Mouse (Mus musculus) G1E (cell line): ENCODE data around the gene Iqcg. TPM values are rescaled to one million over a fixed set of nuclear protein-coding genes. Genes with fewer than 3 reads are reported as not detected.

ENCODE experiments used
- ATAC-seq: 2 replicates; pipeline ENCODE4 v1.8.0; 2016; ENCODE audit warnings: mild to moderate bottlenecking; ENCODE audit not compliant: insufficient number of reproducible peaks, poor library complexity, low FRiP score, severe bottlenecking; ENCODE audit errors: extremely low read depth
- DNase-seq: peaks from one replicate; pipeline ENCODE4 v3.0.0; 2012; ENCODE audit warnings: low spot score
- H3K27me3 ChIP-seq: 2 replicates; pipeline ENCODE4 v1.6.1; 2012; ENCODE audit warnings: mild to moderate bottlenecking, low read length, inconsistent platforms; ENCODE audit not compliant: insufficient read depth
- H3K36me3 ChIP-seq: replicated peaks from 2 replicates; pipeline ENCODE3; 2012; ENCODE audit warnings: mild to moderate bottlenecking, inconsistent platforms
- H3K4me1 ChIP-seq: 2 replicates; pipeline ENCODE4 v1.6.1; 2012; ENCODE audit warnings: low read depth, low read length, inconsistent platforms, mixed read lengths; ENCODE audit not compliant: insufficient read depth
- H3K4me3 ChIP-seq: 2 replicates; pipeline ENCODE4 v1.5.1; 2012; ENCODE audit warnings: low read depth, mild to moderate bottlenecking, inconsistent platforms, low read length, moderate library complexity, mixed read lengths
- H3K9me3 ChIP-seq: replicated peaks from 2 replicates; pipeline ENCODE4 v1.6.1; 2012; ENCODE audit warnings: inconsistent platforms
- CTCF ChIP-seq: IDR thresholded peaks from 2 replicates; pipeline ENCODE4 v1.5.1; 2012; ENCODE audit warnings: low read depth, low read length, inconsistent platforms, mixed read lengths
- GATA1 ChIP-seq: IDR thresholded peaks from 2 replicates; pipeline ENCODE4 v1.6.1; 2012; ENCODE audit warnings: borderline replicate concordance, low read length, inconsistent platforms, mixed read lengths
- GATA2 ChIP-seq: IDR thresholded peaks from 2 replicates; pipeline ENCODE4 v1.6.1; 2012; ENCODE audit warnings: low read depth, low read length, inconsistent platforms, borderline replicate concordance
- POLR2AphosphoS5 ChIP-seq: IDR thresholded peaks from 2 replicates; pipeline ENCODE4 v1.6.1; 2012; ENCODE audit warnings: low read depth, low read length, inconsistent platforms; ENCODE audit not compliant: insufficient replicate concordance
- TAL1 ChIP-seq: conservative IDR thresholded peaks from 2 replicates; pipeline ENCODE4 v1.6.1; 2012; ENCODE audit warnings: low read depth, low read length, inconsistent platforms, mixed read lengths
- polyA plus RNA-seq: library from polyadenylated mRNA; stranded (reverse); fragments of >175 nt; gene quantifications from 2 replicates; pipeline ENCODE4 v1.2.3, GENCODE M21; 2012
- total RNA-seq, 2 experiments: library from RNA; stranded (forward) in 1 of 2; stranded (reverse) in 1 of 2; fragments of 200-1000 nt in 1 of 2; fragments of >200 nt in 1 of 2; fragmentation: Nextera tagmentation in 1 of 2; gene quantifications; 2 replicates each; pipeline ENCODE4 v1.2.3; 2014 to 2017

The Iqcg gene
- total and polyA plus RNA-seq, 3 experiments: 0.98 to 2.1 (median 1.5) TPM

DNA sequence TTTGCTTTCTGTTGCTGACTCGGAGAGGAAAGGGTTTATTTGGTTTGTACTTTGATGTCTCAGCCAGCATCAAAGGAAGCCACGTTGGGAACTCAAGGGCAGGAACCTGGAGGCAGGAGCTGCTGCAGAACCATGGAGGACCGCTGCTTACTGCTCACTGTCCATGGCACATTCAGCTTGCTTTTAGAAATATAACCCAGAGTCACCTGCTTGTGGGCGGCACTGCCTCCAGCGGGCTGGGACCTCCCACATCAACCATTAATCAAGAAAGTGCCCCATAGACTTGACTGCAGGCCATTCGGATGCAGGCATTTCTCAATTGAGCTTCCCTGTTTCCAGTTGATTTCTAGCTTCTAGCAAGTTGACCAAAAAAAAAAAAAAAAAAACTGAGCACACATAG, 20.1 kb upstream of the Iqcg start:
- Histone ChIP-seq H3K27me3 (no peaks in the 10 kb centered on the region), H3K4me3 (no peak overlapping the region), H3K36me3 (peaks cover 48% of the 10 kb centered on the region), H3K4me1 (no peaks in the 10 kb centered on the region), H3K9me3 (no peaks in the 10 kb centered on the region)
- DNase-seq (no peak), ATAC-seq (no peak)
- no peak for TF ChIP-seq CTCF
- no peak for TF ChIP-seq TAL1
- TF ChIP-seq GATA2: no peak
- no peak for TF ChIP-seq GATA1
- no peak for TF ChIP-seq POLR2AphosphoS5

DNA sequence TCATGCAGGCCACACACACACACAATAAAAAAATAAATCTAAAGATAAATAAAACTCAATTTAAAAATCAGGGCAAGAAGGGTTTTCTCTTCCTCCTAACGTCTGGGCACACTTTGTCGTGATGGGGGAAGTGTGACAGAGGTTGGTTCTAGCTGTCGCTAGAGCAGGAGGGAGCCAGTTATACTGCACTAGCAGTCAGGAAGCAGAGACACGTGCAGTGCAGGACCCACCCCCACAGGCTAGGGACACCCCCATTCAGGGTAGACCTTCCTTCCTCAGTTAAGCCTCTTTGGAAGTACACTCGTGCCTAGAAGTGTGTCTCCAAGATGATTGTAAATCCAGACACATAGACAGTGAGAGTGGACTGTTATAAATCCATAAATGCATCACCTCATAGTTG, 18.9 kb upstream of the Iqcg start:
- Histone ChIP-seq H3K36me3 (peaks cover 51% of the 10 kb centered on the region), H3K9me3 (no peaks in the 10 kb centered on the region), H3K4me3 (no peak overlapping the region), H3K27me3 (no peaks in the 10 kb centered on the region), H3K4me1 (no peaks in the 10 kb centered on the region; the same call in 1 of the 2 replicates)
- DNase-seq (no peak), ATAC-seq (no peak)
- TF ChIP-seq GATA1 (no peak), CTCF (no peak), POLR2AphosphoS5 (no peak), TAL1 (no peak), GATA2 (no peak)

DNA sequence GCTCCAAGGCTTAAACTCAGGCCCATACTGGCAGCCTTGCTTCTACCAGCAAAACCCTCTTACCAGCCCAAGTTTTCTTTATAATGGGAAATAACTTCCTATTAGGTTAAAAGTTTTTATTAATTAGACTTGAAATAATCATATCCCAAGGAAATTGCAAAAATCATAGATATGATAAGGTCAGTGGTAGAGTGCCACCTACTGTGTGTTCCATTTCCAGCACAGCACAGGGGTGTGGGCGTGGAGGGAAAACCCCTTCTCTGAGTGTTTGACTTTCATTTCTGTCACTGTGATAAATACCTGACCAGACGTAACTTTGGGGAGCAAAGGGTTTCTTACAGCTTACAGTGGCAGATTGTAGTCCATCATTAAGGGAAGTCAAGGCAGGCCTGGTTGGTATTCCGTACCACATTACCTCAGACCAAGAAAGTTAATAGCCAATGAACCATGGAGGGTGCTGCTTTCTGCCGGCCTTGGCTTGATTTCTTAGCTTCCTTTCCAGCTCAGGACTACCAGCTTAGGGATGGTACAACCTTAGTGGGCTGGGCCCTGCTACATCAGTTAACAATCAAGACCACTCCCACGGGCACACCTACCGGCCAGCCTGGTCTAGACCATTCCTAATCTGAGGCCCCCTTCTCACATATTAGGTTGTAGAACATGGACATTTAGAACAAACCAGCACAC, 17.0 kb upstream of the Iqcg start:
- TF ChIP-seq TAL1: no peak
- TF ChIP-seq GATA1: no peak
- no peak for TF ChIP-seq CTCF
- no peak for TF ChIP-seq POLR2AphosphoS5
- no peak for TF ChIP-seq GATA2
- no peak for DNase-seq

DNA sequence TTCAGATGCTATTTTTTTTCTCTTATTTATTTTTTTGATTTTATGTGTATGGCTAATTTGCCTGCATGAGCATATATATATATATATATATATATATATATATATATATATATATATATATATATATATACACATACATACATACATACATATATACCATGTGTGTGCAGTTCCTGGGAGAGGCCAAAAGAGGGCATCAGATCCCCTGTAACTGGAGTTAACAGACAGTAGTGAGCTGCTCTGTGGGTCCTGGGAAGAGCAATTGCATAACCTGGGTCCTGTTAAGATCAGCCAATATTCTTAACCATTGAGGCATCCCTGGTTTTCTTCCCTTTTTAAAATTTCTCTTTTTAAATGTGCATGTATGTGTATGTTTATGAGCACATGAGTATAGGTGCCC, 14.9 kb upstream of the Iqcg start:
- H3K36me3 ChIP-seq: peaks cover 65% of the 10 kb centered on the region
- no peaks in the 10 kb centered on the region for H3K9me3 ChIP-seq
- H3K27me3 ChIP-seq: no peaks in the 10 kb centered on the region
- H3K4me1 ChIP-seq: no peaks in the 10 kb centered on the region; the same call in 1 of the 2 replicates
- H3K4me3 ChIP-seq: no peak overlapping the region
- DNase-seq (no peak), ATAC-seq (no peak)
- TF ChIP-seq TAL1 (no peak), GATA2 (no peak), POLR2AphosphoS5 (no peak), CTCF (no peak), GATA1 (no peak)

More for the DNA sequence above, 17.0 kb upstream of the Iqcg start:
- no peak overlapping the region for H3K4me3 ChIP-seq
- no peak for ATAC-seq
- H3K36me3 ChIP-seq: peaks cover 55% of the 10 kb centered on the region
- H3K27me3 ChIP-seq: no peaks in the 10 kb centered on the region
- no peaks in the 10 kb centered on the region for H3K9me3 ChIP-seq
- H3K4me1 ChIP-seq: no peaks in the 10 kb centered on the region; the same call in 1 of the 2 replicates

DNA sequence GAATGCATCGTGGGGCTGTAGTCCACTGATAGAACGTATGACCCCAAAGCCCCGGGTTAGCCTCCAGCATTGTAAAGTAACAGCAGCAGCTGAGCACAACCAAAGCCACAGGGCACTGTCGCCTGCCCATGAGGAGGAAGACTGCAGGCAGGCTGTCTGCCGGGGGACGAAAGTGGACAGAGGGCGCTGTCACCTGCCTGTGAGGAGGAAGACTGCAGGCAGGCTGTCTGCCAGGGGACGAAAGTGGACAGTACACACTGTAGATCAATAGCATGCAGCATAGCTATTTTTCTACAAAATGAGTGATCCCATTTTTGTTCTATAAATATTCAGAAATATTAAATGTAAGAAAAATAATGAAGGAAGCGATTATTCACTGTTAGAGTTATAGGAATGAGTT, 8.6 kb upstream of the Iqcg start:
- TF ChIP-seq GATA2: no peak
- TF ChIP-seq TAL1: no peak
- TF ChIP-seq POLR2AphosphoS5: no peak
- no peak for TF ChIP-seq GATA1

DNA sequence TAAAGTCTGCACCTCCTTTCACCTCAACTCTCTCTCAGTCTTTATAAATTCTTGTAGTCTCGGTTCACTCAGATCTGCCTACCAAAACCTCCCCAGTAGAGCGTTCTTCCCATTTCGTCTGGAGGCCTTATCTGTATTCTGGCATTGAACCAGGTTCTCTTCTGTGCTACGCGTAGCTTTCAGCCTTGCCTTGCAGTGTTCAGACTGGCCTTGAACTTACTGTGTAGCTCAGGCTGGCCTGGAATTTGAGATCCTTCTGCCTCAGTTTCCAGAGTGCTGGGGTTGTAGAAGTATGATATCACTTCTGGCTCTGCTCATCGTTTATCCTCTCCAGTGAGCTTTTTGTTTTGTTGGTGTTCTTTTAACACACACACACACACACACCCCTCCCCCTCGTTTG, 7.2 kb upstream of the Iqcg start:
- Histone ChIP-seq H3K4me3 (peak overlapping the region; percentile 89; the same call in 1 of the 2 replicates), H3K9me3 (no peaks in the 10 kb centered on the region), H3K27me3 (no peaks in the 10 kb centered on the region), H3K4me1 (peaks cover 52% of the 10 kb centered on the region), H3K36me3 (peaks cover 56% of the 10 kb centered on the region)
- ATAC-seq (no peak), DNase-seq (no peak)
- TF ChIP-seq TAL1 (no peak), GATA1 (no peak), POLR2AphosphoS5 (no peak), CTCF (no peak), GATA2 (no peak)

More for the DNA sequence above, 8.6 kb upstream of the Iqcg start:
- peaks cover 48% of the 10 kb centered on the region for H3K36me3 ChIP-seq
- H3K4me1 ChIP-seq: peaks cover 38% of the 10 kb centered on the region
- no peak for DNase-seq
- H3K27me3 ChIP-seq: no peaks in the 10 kb centered on the region
- H3K4me3 ChIP-seq: no peak overlapping the region
- no peak for ATAC-seq
- no peaks in the 10 kb centered on the region for H3K9me3 ChIP-seq

DNA sequence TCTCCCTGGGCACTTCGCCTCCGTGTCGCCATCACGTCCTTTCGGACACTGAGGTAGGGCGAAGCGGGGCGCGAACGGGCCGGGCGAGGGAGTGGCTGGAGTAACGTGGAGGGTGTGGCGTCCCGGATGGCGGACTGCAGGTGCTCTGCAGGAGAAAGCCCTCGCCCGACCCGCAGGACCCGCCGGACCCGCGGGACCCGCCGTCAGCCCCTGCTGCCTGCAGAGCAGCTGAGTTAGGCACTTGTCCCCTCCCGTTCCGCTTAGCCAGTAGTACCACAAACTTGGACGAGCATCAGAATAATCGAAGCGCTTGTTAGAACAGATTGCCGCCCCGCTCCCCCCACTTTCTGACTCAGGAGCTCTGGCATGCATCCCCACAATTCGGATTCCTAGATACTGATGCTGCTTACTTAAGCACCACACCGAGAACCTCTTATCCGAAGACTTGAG, 6.7 kb upstream of the Iqcg start:
- H3K4me1 ChIP-seq: peaks cover 55% of the 10 kb centered on the region
- no peak for DNase-seq
- peaks cover 54% of the 10 kb centered on the region for H3K36me3 ChIP-seq
- ATAC-seq: no peak
- H3K9me3 ChIP-seq: no peaks in the 10 kb centered on the region
- no peaks in the 10 kb centered on the region for H3K27me3 ChIP-seq
- H3K4me3 ChIP-seq: peak overlapping the region; percentile 89
- TF ChIP-seq GATA2 (no peak), POLR2AphosphoS5 (no peak), TAL1 (no peak), GATA1 (no peak), CTCF (no peak)
